Mouse (Mus musculus) ES-E14 (cell line): ENCODE measurements at regions not wholly inside any gene's neighbourhood (a gene's known extent, or its start where the extent isn't known, plus 50 kb on each side); places are given as distances from the start of the nearest gene placed in this dataset.

Experiments
- CHD2 ChIP-seq: IDR thresholded peaks from 2 replicates; pipeline ENCODE4 v1.6.1; 2014; ENCODE audit warnings: mild to moderate bottlenecking, low read depth, low read length, inconsistent platforms
- HCFC1 ChIP-seq: IDR thresholded peaks from 2 replicates; pipeline ENCODE4 v1.6.1; 2012; ENCODE audit warnings: low read length, inconsistent platforms, borderline replicate concordance; ENCODE audit not compliant: insufficient read depth
- MAFK ChIP-seq: IDR thresholded peaks from 2 replicates; pipeline ENCODE4 v1.6.1; 2014; ENCODE audit warnings: mild to moderate bottlenecking, low read depth, low read length, inconsistent platforms; ENCODE audit not compliant: insufficient read depth
- ZC3H11A ChIP-seq: IDR thresholded peaks from 2 replicates; pipeline ENCODE4 v1.6.1; 2012; ENCODE audit warnings: low read depth, mild to moderate bottlenecking, inconsistent platforms, low read length, borderline replicate concordance
- ZNF384 ChIP-seq: IDR thresholded peaks from 2 replicates; pipeline ENCODE4 v1.6.1; 2012; ENCODE audit warnings: low read depth, low read length, inconsistent platforms

GRCm38 (mm10) chr16:85637079-85637478 lies 83.9 kb upstream of the Cyyr1 start:
- no peak for TF ChIP-seq MAFK
- TF ChIP-seq CHD2, result no peak
- TF ChIP-seq ZNF384, result no peak
- TF ChIP-seq ZC3H11A, result no peak
- TF ChIP-seq HCFC1, result no peak
